Mouse (Mus musculus) right cerebral cortex, postnatal 14 days (tissue): ENCODE data around the gene Eif3l.
"Not testable (repeated sequence)": the region's sequence is repeated elsewhere in the genome, so short reads cannot be mapped to it uniquely, and the experiment has no call there.

Source experiments
- DNase-seq: peaks from one replicate; pipeline ENCODE4 v3.0.0; 2022

Eif3l gene

GRCm38 (mm10) chr15:79074913-79075532 lies at the start of gene Eif3l:
Eif3l (plus strand) TSS chr15:79075179.
- peak; percentile 88 for DNase-seq

- DNase-seq: peak; percentile 41
Observed at GRCm38 (mm10) chr15:79025687-79026308, 49.2 kb upstream of the Eif3l start.

- DNase-seq: no peak
Observed at GRCm38 (mm10) chr15:79026511-79027290, 48.3 kb upstream of the Eif3l start.

GRCm38 (mm10) chr15:79027291-79028205 lies 47.4 kb upstream of the Eif3l start:
- no peak for DNase-seq

- DNase-seq: peak; percentile 97
Observed at GRCm38 (mm10) chr15:79028237-79028738, 46.7 kb upstream of the Eif3l start, which contains the start of gene H1f0. H1f0 (plus strand) TSS chr15:79028450.

GRCm38 (mm10) chr15:79028823-79029484 lies 46.0 kb upstream of the Eif3l start:
- no peak for DNase-seq

- no peak for DNase-seq
Observed at GRCm38 (mm10) chr15:79029519-79030241, 45.3 kb upstream of the Eif3l start.

GRCm38 (mm10) chr15:79030551-79031435 lies 44.2 kb upstream of the Eif3l start:
- peak; percentile 77 for DNase-seq

GRCm38 (mm10) chr15:79031908-79032307 lies 43.1 kb upstream of the Eif3l start:
- DNase-seq: not testable (repeated sequence)

- peak; percentile 77 for DNase-seq
Observed at GRCm38 (mm10) chr15:79037913-79038328, 37.1 kb upstream of the Eif3l start.

- DNase-seq: no peak
Observed at GRCm38 (mm10) chr15:79038331-79038730, 36.6 kb upstream of the Eif3l start.

GRCm38 (mm10) chr15:79038853-79039252 lies 36.1 kb upstream of the Eif3l start:
- DNase-seq: peak; percentile 65

- no peak for DNase-seq
Observed at GRCm38 (mm10) chr15:79040501-79041416, 34.2 kb upstream of the Eif3l start.

GRCm38 (mm10) chr15:79041585-79041984 lies 33.4 kb upstream of the Eif3l start, which contains the start of gene Galr3:
Galr3 (plus strand) TSS chr15:79041885.
- DNase-seq: no peak

GRCm38 (mm10) chr15:79042721-79043491 lies 32.1 kb upstream of the Eif3l start:
- peak; percentile 57 for DNase-seq

- DNase-seq: no peak
Observed at GRCm38 (mm10) chr15:79044837-79045236, 30.1 kb upstream of the Eif3l start.

- DNase-seq: no peak
Observed at GRCm38 (mm10) chr15:79048186-79048585, 26.8 kb upstream of the Eif3l start.
